Mouse (Mus musculus) embryonic stem cell, embryonic (primary cell): Measurements from ENCODE around the gene Gatad2b.

Experiments
- CTCF ChIA-PET, 4 experiments: fragments of 300-600 bp in 2 of 4; fragments of 350-600 bp in 2 of 4; sonication (Branson Sonifier 250); formaldehyde crosslinking; loops; one replicate each; lab custom pipeline; 2022; ENCODE audit warnings: inconsistent platforms in 2 of 4; lab: Charles Lee
- POLR2A ChIA-PET, 4 experiments: fragments of 300-600 bp in 2 of 4; fragments of 350-600 bp in 2 of 4; sonication (Branson Sonifier 250); formaldehyde crosslinking; loops; one replicate each; lab custom pipeline; 2022; ENCODE audit warnings: antibody characterized with exemption in 4 of 4, inconsistent platforms in 1 of 4; lab: Charles Lee

Gatad2b gene

GRCm38 (mm10) chr3:90256731-90257530, 36.0 kb upstream of the Gatad2b start:
- CTCF ChIA-PET, result interaction anchor here in 2 of 4 experiments (0.6 to 1.8 kb wide), 4 partner anchors 9 to 218 kb away, joined by 3 to 7 read pairs (median 6); no protein-coding TSS in a partner anchor
- POLR2A ChIA-PET, result interaction anchor here (0.5 to 3.4 kb wide), 13 partner anchors 9 to 286 kb away, joined by 3 to 26 read pairs (median 4); partner anchors contain the start of genes Slc39a1 (in 3 of the 4), Dennd4b (in 2 of the 4), Rab13 (in 1 of the 4) and Rps27 (in 1 of the 4)

GRCm38 (mm10) chr3:90258521-90258920, 34.5 kb upstream of the Gatad2b start:
- POLR2A ChIA-PET, result interaction anchor here in 3 of 4 experiments (1.0 to 1.6 kb wide), 7 partner anchors 11 to 45 kb away, joined by 3 to 8 read pairs (median 4); partner anchors contain the start of genes Slc39a1 (in 2 of the 3), Rab13 (in 1 of the 3) and Rps27 (in 1 of the 3)
- CTCF ChIA-PET, result no interaction called here

- ChIA-PET CTCF (interaction anchor here in 1 of 4 experiments (0.6 kb wide), 1 partner anchor 93 kb away, joined by 4 read pairs; no protein-coding TSS in a partner anchor), POLR2A (interaction anchor here in 3 of 4 experiments (0.6 to 1.8 kb wide), 3 partner anchors 9 to 15 kb away, joined by 3 to 7 read pairs (median 6); partner anchors contain the start of genes Slc39a1 (in 2 of the 3) and Crtc2 (in 1 of the 3))
Measured at GRCm38 (mm10) chr3:90263121-90263771, 29.7 kb upstream of the Gatad2b start.

GRCm38 (mm10) chr3:90264687-90265033, 28.3 kb upstream of the Gatad2b start:
- ChIA-PET CTCF (interaction anchor here in 1 of 4 experiments (1.3 kb wide), 1 partner anchor 17 kb away, joined by 7 read pairs; the partner anchor contains the start of gene Slc39a1), POLR2A (interaction anchor here in 2 of 4 experiments (0.6 to 4.9 kb wide), 10 partner anchors 8 to 1098 kb away, joined by 3 to 55 read pairs (median 10); partner anchors contain the start of genes Slc27a3 (in 2 of the 2), Slc39a1 (in 2 of the 2), Creb3l4 (in 1 of the 2) and Gatad2b (in 1 of the 2))

GRCm38 (mm10) chr3:90265034-90265931, 27.7 kb upstream of the Gatad2b start, which contains the start of gene Dennd4b:
TSS of gene Dennd4b (plus strand) at chr3:90265185.
- ChIA-PET CTCF (interaction anchor here in 3 of 4 experiments (0.6 to 1.5 kb wide), 15 partner anchors 9 to 172 kb away, joined by 3 to 7 read pairs (median 4); partner anchors contain the start of genes Slc39a1 (in 2 of the 3) and Gatad2b (in 1 of the 3)), POLR2A (interaction anchor here in 3 of 4 experiments (0.5 to 4.9 kb wide), 65 partner anchors 8 to 389 kb away, joined by 3 to 55 read pairs (median 6); partner anchors contain the start of genes Creb3l4 (in 3 of the 3), Gatad2b (in 3 of the 3), Jtb (in 3 of the 3) and Rab13 (in 3 of the 3))

- CTCF ChIA-PET, result interaction anchor here in 3 of 4 experiments (0.5 to 1.5 kb wide), 18 partner anchors 8 to 784 kb away, joined by 3 to 7 read pairs (median 4); partner anchors contain the start of genes Gatad2b (in 2 of the 3) and Slc39a1 (in 1 of the 3)
- POLR2A ChIA-PET, result interaction anchor here in 3 of 4 experiments (0.5 to 4.9 kb wide), 78 partner anchors 8 to 1793 kb away, joined by 3 to 55 read pairs (median 4); partner anchors contain the start of genes Creb3l4 (in 3 of the 3), Gatad2b (in 3 of the 3), Jtb (in 3 of the 3) and Rab13 (in 3 of the 3)
Measured at GRCm38 (mm10) chr3:90265932-90266741, 26.8 kb upstream of the Gatad2b start.

- CTCF ChIA-PET, result interaction anchor here in 3 of 4 experiments (0.6 to 1.5 kb wide), 8 partner anchors 7 to 785 kb away, joined by 3 to 7 read pairs (median 3); partner anchors contain the start of gene Gatad2b (in 1 of the 3)
- POLR2A ChIA-PET, result interaction anchor here in 3 of 4 experiments (0.5 to 4.9 kb wide), 46 partner anchors 7 to 1792 kb away, joined by 3 to 55 read pairs (median 6); partner anchors contain the start of genes Gatad2b (in 2 of the 3), Jtb (in 2 of the 3), Slc27a3 (in 2 of the 3) and Slc39a1 (in 2 of the 3)
Measured at GRCm38 (mm10) chr3:90266901-90267775, 25.8 kb upstream of the Gatad2b start.

GRCm38 (mm10) chr3:90268190-90268589, 24.8 kb upstream of the Gatad2b start:
- ChIA-PET CTCF (no interaction called here), POLR2A (interaction anchor here in 3 of 4 experiments (0.6 to 4.9 kb wide), 9 partner anchors 9 to 355 kb away, joined by 3 to 55 read pairs (median 12); partner anchors contain the start of genes Rab13 (in 2 of the 3), Rps27 (in 2 of the 3), Gatad2b (in 1 of the 3) and Il6ra (in 1 of the 3))

GRCm38 (mm10) chr3:90268971-90269370, 24.0 kb upstream of the Gatad2b start:
- CTCF ChIA-PET, result no interaction called here

GRCm38 (mm10) chr3:90270784-90271183, 22.2 kb upstream of the Gatad2b start:
- ChIA-PET POLR2A (interaction anchor here in 3 of 4 experiments (0.5 to 1.2 kb wide), 6 partner anchors 9 to 74 kb away, joined by 3 to 5 read pairs (median 3); partner anchors contain the start of genes Gatad2b (in 2 of the 3) and Slc39a1 (in 1 of the 3)), CTCF (interaction anchor here in 1 of 4 experiments (1.2 kb wide), 1 partner anchor 13 kb away, joined by 3 read pairs; no protein-coding TSS in a partner anchor)

More at GRCm38 (mm10) chr3:90268971-90269370, 24.0 kb upstream of the Gatad2b start:
- POLR2A ChIA-PET, result interaction anchor here in 3 of 4 experiments (0.6 to 4.9 kb wide), 7 partner anchors 12 to 180 kb away, joined by 3 to 33 read pairs (median 4); partner anchors contain the start of genes Gatad2b (in 2 of the 3), Rab13 (in 1 of the 3), Rps27 (in 1 of the 3) and Slc39a1 (in 1 of the 3)

- CTCF ChIA-PET, result interaction anchor here in 2 of 4 experiments (0.6 to 1.2 kb wide), 4 partner anchors 12 to 101 kb away, joined by 3 to 4 read pairs (median 3); partner anchors contain the start of gene Slc39a1 (in 1 of the 2)
- POLR2A ChIA-PET, result interaction anchor here in 3 of 4 experiments (0.7 to 3.7 kb wide), 15 partner anchors 8 to 60 kb away, joined by 3 to 27 read pairs (median 5); partner anchors contain the start of genes Gatad2b (in 3 of the 3), Creb3l4 (in 1 of the 3), Jtb (in 1 of the 3) and Rab13 (in 1 of the 3)
Measured at GRCm38 (mm10) chr3:90272170-90272569, 20.8 kb upstream of the Gatad2b start.

- CTCF ChIA-PET, result interaction anchor here (0.5 to 1.3 kb wide), 7 partner anchors 7 to 160 kb away, joined by 3 to 5 read pairs (median 4); partner anchors contain the start of gene Dennd4b (in 1 of the 4)
- POLR2A ChIA-PET, result interaction anchor here in 3 of 4 experiments (0.6 to 5.9 kb wide), 20 partner anchors 7 to 194 kb away, joined by 3 to 34 read pairs (median 4); partner anchors contain the start of genes Gatad2b (in 3 of the 3), Dennd4b (in 2 of the 3), Jtb (in 2 of the 3) and Slc39a1 (in 2 of the 3)
Measured at GRCm38 (mm10) chr3:90273855-90274254, 19.1 kb upstream of the Gatad2b start.

- CTCF ChIA-PET, result interaction anchor here in 1 of 4 experiments (0.9 kb wide), 1 partner anchor 9 kb away, joined by 3 read pairs; no protein-coding TSS in a partner anchor
Measured at GRCm38 (mm10) chr3:90275286-90275685, 17.7 kb upstream of the Gatad2b start.

More at GRCm38 (mm10) chr3:90275286-90275685, 17.7 kb upstream of the Gatad2b start:
- POLR2A ChIA-PET, result interaction anchor here in 2 of 4 experiments (1.3 to 5.9 kb wide), 4 partner anchors 9 to 27 kb away, joined by 3 to 34 read pairs (median 11); partner anchors contain the start of genes Dennd4b (in 1 of the 2) and Slc39a1 (in 1 of the 2)
